Mouse (Mus musculus): Measurements from ENCODE around the gene Kcnn4. TPM values are rescaled to one million over a fixed set of nuclear protein-coding genes. Genes with fewer than 3 reads are reported as not detected.

Kcnn4 gene
- 82.2 TPM for polyA plus RNA-seq (2012; fragmentation: generic; extraction: Trizol)
- long read RNA-seq, experiment 1, transcript Kcnn4-202 (9 exons, 1,945 nt) = major isoform, 29 of 45 reads
- long read RNA-seq, experiment 1, partial matches to known transcripts = 8 of 45 reads
- long read RNA-seq, experiment 1, other reads (novel, unspliced or antisense) = 4 of 45 reads
- long read RNA-seq, experiment 2, transcript Kcnn4-201 (9 exons, 1,990 nt) = minor isoform, 9 of 672 reads
- long read RNA-seq, experiment 2, transcript Kcnn4-202 (9 exons, 1,945 nt) = major isoform, 604 of 672 reads
- long read RNA-seq, experiment 2, partial matches to known transcripts = 10 of 672 reads
- long read RNA-seq, experiment 2, other reads (novel, unspliced or antisense) = 49 of 672 reads

DNA sequence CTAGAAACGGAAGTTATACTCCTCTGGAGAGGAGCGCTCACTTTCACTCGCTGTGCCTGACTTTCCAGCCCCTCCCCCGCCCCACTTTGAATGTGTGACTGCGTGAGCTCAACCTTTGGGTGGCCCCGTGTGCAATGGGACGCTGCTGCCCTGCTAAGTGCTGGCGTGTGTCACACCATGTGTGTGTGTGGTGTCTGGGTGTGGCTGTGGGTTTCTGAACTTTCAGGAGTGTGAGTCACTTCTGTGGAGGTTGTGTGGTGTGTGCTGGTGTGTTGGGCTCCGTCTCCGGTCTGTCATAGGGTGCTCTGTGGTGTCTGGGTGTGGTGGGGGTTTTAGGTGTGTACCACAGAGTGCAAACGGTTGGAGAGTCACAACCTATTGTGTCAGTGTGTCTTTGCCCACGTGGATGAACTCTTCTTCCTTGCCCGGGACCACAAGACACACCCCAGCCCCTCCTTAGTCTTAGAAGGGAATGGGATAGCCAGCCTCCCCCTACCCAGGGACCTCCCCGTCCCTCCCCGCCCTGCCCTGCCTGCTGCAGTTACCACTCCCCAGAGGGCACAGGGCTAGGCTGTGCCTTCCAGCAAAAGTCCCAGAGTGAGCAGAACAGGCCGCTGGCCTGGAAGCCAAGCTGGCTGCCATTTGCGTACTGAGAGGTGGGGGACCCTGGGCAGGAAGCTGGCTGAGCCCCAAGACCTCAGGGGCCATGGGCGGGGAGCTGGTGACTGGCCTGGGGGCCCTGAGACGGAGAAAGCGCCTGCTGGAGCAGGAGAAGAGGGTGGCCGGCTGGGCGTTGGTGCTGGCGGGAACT, at the start of gene Kcnn4:
Gene Kcnn4, plus strand, starts transcription at position 533 of the 811 bp plus-strand sequence.
- peaks cover 4% of the 10 kb centered on the region for H3K36me3 ChIP-seq (ENCODE audit: control insufficient read depth, insufficient read depth)
- peaks cover 35% of the 10 kb centered on the region for H3K79me3 ChIP-seq (ENCODE audit: low read depth)
- H3K79me2 ChIP-seq (ENCODE audit: control insufficient read depth, insufficient read depth) = peaks cover 49% of the 10 kb centered on the region
- peak within 1 kb of the TSS; percentile 90 for H3ac ChIP-seq (ENCODE audit: control insufficient read depth, insufficient read length, low read depth)
- no peaks in the 10 kb centered on the region for H3K27me3 ChIP-seq (ENCODE audit: control insufficient read depth, insufficient read depth, insufficient read length)
- TF ChIP-seq MYOG (IDR thresholded peaks at IDR 0.05; ENCODE audit: control insufficient read depth, extremely low read depth, insufficient read length) (no peak), MAX (IDR thresholded peaks at IDR 0.05) (peak; percentile 70), FOSL1 (IDR thresholded peaks at IDR 0.05; ENCODE audit: insufficient read depth, low read length, poor library complexity, severe bottlenecking) (peak; percentile 53), MYOD1 (IDR thresholded peaks at IDR 0.05; ENCODE audit: control insufficient read depth, insufficient read length, low read depth) (no peak), CTCF (IDR thresholded peaks at IDR 0.05; ENCODE audit: control insufficient read depth, insufficient read depth, insufficient read length) (no peak), USF1 (IDR thresholded peaks at IDR 0.05; ENCODE audit: low read depth) (no peak), CEBPB (IDR thresholded peaks at IDR 0.05; ENCODE audit: low read depth) (no peak)
- H3K4me3 ChIP-seq (ENCODE audit: insufficient read depth, poor library complexity, severe bottlenecking) = peak within 1 kb of the TSS; percentile 51

DNA sequence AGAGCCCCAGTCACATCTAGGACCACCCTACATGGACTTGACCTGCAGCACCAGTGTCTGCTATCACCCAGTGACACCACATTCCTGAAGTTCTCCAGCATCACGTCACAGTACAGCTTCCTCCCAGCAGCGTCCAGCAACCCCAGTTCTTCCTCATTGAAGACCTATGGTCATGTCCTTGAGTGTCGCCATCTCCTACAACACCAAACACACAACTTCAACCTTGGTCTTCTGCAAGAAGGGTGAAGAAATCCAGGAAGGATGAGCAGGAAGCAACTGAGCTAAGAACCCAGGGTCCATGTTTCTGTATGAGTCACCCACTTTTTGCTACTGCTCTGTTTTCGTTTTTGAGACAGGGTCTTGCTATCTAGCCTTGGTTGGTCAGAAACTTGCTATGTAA, 47.5 kb upstream of the Kcnn4 start:
- Histone ChIP-seq H3K4me3 (ENCODE audit: insufficient read depth, poor library complexity, severe bottlenecking) (no peak overlapping the region), H3K79me3 (ENCODE audit: low read depth) (no peaks in the 10 kb centered on the region), H3K36me3 (ENCODE audit: control insufficient read depth, insufficient read depth) (no peaks in the 10 kb centered on the region), H3K79me2 (ENCODE audit: control insufficient read depth, insufficient read depth) (no peaks in the 10 kb centered on the region), H3ac (ENCODE audit: control insufficient read depth, insufficient read length, low read depth) (no peak overlapping the region), H3K27me3 (ENCODE audit: control insufficient read depth, insufficient read depth, insufficient read length) (peaks cover 16% of the 10 kb centered on the region)
- no peak for TF ChIP-seq CTCF (IDR thresholded peaks at IDR 0.05; ENCODE audit: control insufficient read depth, insufficient read depth, insufficient read length)
- TF ChIP-seq CEBPB (IDR thresholded peaks at IDR 0.05; ENCODE audit: low read depth) = no peak
- no peak for TF ChIP-seq FOSL1 (IDR thresholded peaks at IDR 0.05; ENCODE audit: insufficient read depth, low read length, poor library complexity, severe bottlenecking)
- no peak for TF ChIP-seq MYOG (IDR thresholded peaks at IDR 0.05; ENCODE audit: control insufficient read depth, extremely low read depth, insufficient read length)
- TF ChIP-seq MAX (IDR thresholded peaks at IDR 0.05) = no peak
- no peak for TF ChIP-seq MYOD1 (IDR thresholded peaks at IDR 0.05; ENCODE audit: control insufficient read depth, insufficient read length, low read depth)
- TF ChIP-seq USF1 (IDR thresholded peaks at IDR 0.05; ENCODE audit: low read depth) = no peak

DNA sequence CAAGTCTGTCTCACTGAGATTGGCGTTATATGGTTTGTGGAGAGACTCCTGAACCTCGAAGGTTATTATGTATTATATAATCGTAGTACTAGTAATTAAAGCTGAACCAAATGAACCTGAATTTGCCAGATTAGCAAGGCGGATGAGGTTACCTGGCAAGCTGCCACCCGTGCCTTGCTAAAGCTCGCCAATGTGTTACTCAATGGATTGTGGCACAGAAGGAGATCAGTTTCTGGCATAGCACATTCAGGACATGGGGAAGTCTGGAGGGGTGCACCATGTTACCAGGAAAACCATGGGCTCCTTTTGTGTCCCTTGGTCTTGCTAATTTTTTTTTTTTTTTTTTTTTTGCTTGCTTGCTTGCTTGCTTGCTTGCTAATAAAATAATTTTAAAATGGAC, 44.9 kb upstream of the Kcnn4 start:
- H3K79me3 ChIP-seq (ENCODE audit: low read depth) = no peaks in the 10 kb centered on the region
- no peaks in the 10 kb centered on the region for H3K36me3 ChIP-seq (ENCODE audit: control insufficient read depth, insufficient read depth)
- peaks cover 13% of the 10 kb centered on the region for H3K27me3 ChIP-seq (ENCODE audit: control insufficient read depth, insufficient read depth, insufficient read length)
- no peaks in the 10 kb centered on the region for H3K79me2 ChIP-seq (ENCODE audit: control insufficient read depth, insufficient read depth)
- no peak overlapping the region for H3K4me3 ChIP-seq (ENCODE audit: insufficient read depth, poor library complexity, severe bottlenecking)
- no peak overlapping the region for H3ac ChIP-seq (ENCODE audit: control insufficient read depth, insufficient read length, low read depth)
- TF ChIP-seq CEBPB (IDR thresholded peaks at IDR 0.05; ENCODE audit: low read depth) = no peak

DNA sequence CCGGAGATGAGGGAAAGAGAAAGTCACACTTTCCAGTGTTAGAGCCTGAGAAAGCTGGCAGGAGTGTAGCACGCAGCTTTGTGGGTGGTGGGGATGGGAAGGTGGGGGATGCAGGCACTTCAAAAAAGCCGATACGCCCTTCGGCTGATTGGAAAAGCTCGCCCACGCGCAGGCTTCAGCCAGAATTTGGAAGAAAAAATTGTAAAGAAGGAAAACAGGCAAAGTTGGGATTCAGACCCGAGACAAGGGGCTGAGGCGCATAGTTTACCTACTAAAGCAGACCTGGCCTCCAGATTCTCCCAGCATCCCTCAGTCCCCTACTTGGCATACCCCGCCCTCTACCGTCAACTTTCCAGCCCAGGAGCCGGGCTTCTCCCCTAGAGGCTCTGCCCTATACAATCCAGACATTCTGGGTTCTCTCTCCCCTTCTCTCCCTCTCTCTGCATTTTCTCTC, 44.4 kb upstream of the Kcnn4 start:
- Histone ChIP-seq H3K79me3 (ENCODE audit: low read depth) (no peaks in the 10 kb centered on the region), H3K4me3 (ENCODE audit: insufficient read depth, poor library complexity, severe bottlenecking) (no peak overlapping the region), H3K36me3 (ENCODE audit: control insufficient read depth, insufficient read depth) (no peaks in the 10 kb centered on the region), H3ac (ENCODE audit: control insufficient read depth, insufficient read length, low read depth) (no peak overlapping the region), H3K27me3 (ENCODE audit: control insufficient read depth, insufficient read depth, insufficient read length) (peaks cover 13% of the 10 kb centered on the region), H3K79me2 (ENCODE audit: control insufficient read depth, insufficient read depth) (no peaks in the 10 kb centered on the region)
- TF ChIP-seq MAX (IDR thresholded peaks at IDR 0.05) (no peak), MYOG (IDR thresholded peaks at IDR 0.05; ENCODE audit: control insufficient read depth, extremely low read depth, insufficient read length) (no peak), MYOD1 (IDR thresholded peaks at IDR 0.05; ENCODE audit: control insufficient read depth, insufficient read length, low read depth) (no peak), FOSL1 (IDR thresholded peaks at IDR 0.05; ENCODE audit: insufficient read depth, low read length, poor library complexity, severe bottlenecking) (no peak), USF1 (IDR thresholded peaks at IDR 0.05; ENCODE audit: low read depth) (no peak), CTCF (IDR thresholded peaks at IDR 0.05; ENCODE audit: control insufficient read depth, insufficient read depth, insufficient read length) (no peak), CEBPB (IDR thresholded peaks at IDR 0.05; ENCODE audit: low read depth) (no peak)

DNA sequence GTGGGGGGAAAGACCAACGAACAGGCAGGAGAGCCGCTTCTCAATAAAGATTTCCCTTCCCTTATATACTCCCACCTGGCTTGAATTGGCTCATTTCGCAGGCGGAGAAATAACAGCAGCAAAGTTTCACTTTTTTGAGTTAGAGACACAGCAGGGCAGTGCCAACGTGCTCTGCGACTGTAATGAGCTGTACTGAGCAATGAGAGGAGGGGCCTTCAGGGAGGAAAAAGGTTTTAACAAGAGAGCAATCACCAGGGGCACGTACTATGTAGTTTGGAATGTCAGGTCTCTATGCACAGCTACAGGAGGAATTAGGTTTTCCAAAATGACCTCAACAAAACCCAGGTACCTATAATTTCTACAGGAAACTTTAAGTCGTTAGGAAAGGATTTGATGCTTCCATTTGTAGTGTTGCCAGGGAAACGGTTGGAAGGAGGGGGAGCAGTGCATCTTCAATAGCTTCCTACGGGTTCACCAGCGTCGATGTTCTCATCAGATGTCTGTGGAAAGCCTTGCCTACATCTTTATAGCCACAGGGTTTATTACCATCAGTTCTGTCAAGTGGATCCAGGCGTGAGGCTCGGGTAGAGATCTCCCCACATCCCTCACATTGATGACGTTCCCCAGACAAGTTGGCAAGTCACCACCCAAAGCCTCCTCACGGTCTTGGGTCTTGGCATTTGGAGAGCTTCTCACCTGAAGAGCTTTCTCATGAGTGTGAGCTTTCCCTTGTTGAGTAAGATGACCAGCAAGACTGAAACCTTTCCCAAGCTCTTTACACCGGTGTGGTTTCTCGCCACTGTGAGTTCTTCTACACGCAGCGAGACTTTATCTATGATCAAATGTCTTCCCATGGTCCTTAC, 43.6 kb upstream of the Kcnn4 start:
- Histone ChIP-seq H3K79me3 (ENCODE audit: low read depth) (no peaks in the 10 kb centered on the region), H3ac (ENCODE audit: control insufficient read depth, insufficient read length, low read depth) (no peak overlapping the region), H3K4me3 (ENCODE audit: insufficient read depth, poor library complexity, severe bottlenecking) (no peak overlapping the region), H3K79me2 (ENCODE audit: control insufficient read depth, insufficient read depth) (no peaks in the 10 kb centered on the region), H3K36me3 (ENCODE audit: control insufficient read depth, insufficient read depth) (no peaks in the 10 kb centered on the region), H3K27me3 (ENCODE audit: control insufficient read depth, insufficient read depth, insufficient read length) (peaks cover 8% of the 10 kb centered on the region)
- TF ChIP-seq USF1 (IDR thresholded peaks at IDR 0.05; ENCODE audit: low read depth) (no peak), CEBPB (IDR thresholded peaks at IDR 0.05; ENCODE audit: low read depth) (no peak), MYOG (IDR thresholded peaks at IDR 0.05; ENCODE audit: control insufficient read depth, extremely low read depth, insufficient read length) (no peak), MAX (IDR thresholded peaks at IDR 0.05) (no peak), FOSL1 (IDR thresholded peaks at IDR 0.05; ENCODE audit: insufficient read depth, low read length, poor library complexity, severe bottlenecking) (no peak), MYOD1 (IDR thresholded peaks at IDR 0.05; ENCODE audit: control insufficient read depth, insufficient read length, low read depth) (no peak)

Measured in C2C12 (cell line).